Mouse (Mus musculus): ENCODE results near the gene Vps53.

Gene Vps53

DNA sequence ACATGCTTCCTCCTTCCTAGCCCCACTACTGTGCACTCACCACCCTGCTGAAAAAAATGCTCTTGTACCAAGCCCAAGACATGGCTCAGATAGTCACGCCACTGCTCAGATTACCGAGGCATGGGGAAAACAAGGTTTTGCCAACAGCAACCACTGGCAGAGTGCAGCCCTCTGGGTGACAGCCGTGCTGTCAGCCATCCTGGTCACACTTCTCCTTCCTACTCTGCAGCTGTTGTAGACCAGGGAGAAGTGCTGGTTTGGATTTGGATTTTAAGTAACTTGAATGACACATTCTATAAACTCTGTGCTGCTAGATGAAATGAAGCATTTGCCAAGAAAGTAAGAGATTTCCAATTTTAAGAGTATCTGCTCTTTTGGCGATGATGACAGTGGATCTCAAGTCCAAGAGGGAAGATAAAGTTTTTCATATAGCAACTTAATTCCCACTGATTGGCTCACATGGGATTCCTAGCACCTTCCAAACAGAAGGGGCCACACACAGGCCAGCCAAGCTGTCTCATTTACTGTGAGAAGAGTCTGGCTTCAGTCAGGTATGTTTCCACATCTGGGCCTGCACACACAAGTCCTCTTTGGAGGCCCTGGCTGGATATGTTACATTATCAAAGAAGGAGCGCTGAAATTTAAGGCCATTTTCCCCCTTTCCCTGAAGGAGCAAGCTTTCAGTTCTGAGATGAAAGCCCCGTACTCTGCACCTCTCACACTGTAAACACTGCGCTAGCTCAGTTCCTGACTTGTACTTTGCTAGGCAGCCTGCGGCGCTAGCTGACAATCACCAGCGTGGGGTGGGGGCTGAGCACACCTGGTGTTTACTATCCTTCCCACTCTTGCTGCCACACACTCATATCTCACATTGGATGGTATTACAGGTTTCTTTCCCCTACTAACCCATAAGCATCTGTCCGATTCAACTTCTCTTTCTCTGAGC, 72.6 kb downstream of the Vps53 start:
- DNase-seq (ENCODE audit: low spot score in 2 of 2): no peak

DNA sequence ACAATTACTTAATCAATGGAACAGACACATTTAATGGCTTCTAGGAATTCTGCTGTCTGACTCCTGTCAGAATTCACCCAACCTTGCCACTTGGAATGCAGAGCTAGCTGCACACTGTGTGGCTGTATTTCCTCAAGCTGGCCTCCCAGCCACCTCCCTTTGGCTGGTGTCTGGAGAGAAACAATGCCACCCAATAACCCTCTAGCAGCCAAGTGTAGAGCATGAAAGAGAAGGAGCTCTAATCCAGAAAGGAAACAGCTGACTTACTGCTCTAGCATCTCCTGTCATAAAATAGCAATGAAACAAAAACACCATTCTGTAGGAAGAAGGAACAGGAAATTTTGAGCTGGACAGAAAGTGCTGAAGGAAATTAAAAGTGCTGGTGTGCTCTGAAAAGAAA, 78.3 kb downstream of the Vps53 start:
- no peak for DNase-seq (ENCODE audit: low spot score in 2 of 2)

DNA sequence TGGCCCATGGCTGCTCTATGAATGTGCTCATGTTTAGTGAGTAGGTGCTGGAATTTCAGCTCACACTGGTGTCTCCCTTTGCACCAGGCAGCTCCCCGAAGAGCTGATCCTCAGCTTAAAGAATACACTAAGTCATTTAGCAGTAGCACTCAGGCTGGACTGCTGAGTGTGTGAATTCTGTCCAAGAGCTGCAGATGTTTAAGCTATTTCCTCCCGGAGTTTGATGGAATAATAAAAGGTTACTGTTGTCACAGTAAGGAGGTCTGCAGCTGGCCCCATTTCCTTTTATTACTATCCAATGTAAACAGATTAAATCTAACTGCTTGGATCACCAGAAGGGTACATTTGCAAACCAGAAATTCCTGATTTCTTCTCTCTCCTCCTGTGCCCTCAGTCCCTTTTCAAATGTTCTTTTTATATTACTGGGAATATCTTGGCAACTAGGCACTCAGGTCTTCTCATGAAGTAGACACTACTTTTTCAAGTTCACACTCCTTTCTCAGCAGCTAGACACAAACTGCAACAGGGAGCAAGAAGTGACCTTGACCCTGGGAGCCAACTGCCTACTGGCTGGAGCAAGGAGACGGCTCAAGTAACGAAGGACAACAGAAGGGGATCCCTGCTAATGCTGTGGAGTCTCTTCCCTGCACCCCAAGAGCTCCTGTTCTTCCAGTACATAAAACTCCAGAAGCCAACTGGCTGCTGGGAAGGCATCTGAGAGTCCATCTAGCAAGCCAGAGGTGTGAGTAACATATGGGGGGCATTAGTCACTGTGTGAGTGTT, 80.1 kb downstream of the Vps53 start:
- no peak for DNase-seq (ENCODE audit: low spot score in 2 of 2)

DNA sequence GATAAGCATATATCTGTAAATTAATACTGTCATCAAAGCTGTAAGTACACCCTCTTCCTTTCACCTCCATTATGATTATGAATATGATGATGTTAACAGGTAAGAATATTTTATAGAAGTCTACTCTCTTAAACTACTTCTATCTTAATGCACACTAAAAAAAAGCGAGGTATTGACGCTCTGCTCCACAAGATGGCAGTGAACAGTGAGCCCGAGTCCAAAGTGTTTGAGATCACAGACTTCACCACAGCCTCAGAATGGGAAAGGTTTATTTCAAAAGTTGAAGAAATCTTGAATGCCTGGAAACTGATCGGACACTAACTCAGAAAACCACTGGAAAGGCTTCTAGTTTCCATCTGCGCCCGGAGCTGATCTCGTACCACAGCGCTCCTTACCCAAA, 85.8 kb downstream of the Vps53 start:
- DNase-seq (ENCODE audit: low spot score in 2 of 2): no peak

DNA sequence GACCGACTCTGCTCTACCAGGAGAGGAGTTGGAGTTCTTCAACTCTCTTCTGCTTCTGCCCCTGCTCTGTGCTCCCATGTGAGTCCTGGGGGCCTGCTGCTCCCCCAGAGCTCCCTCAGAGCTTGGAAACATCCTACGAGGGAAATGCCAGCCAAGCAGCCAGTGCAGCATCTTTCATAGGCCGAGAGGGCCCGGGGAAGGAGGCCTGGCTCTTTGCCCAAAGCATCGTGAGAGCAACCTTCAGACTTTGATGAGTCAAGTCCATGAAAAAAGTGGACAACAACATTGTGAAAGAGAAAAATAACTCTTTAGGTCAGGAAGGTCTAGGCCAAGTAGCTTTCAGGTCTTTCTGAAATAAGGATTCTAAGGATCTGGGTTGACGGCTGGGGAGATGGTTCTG, 89.7 kb downstream of the Vps53 start:
- no peak for DNase-seq (ENCODE audit: low spot score in 2 of 2)

DNA sequence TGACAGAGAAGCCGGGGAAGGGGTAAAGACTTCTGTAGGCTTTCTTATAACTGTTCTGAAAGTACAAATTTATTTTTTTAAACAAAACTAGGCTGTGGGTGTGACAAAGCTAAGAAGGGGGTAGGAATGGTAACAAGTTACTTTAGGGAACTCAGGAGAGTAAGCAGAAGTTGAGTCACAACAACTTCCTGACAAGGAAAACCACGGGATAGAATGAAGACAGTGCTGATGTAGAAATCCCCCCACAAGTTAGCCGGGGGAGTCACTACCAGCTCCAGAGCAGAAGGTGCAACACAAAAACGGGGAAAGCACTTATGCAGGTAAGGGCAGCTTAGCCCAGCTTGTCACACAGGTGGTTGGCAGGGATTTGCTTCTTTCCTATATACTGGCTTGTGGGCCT, 90.9 kb downstream of the Vps53 start:
- DNase-seq (ENCODE audit: low spot score in 2 of 2): no peak

DNA sequence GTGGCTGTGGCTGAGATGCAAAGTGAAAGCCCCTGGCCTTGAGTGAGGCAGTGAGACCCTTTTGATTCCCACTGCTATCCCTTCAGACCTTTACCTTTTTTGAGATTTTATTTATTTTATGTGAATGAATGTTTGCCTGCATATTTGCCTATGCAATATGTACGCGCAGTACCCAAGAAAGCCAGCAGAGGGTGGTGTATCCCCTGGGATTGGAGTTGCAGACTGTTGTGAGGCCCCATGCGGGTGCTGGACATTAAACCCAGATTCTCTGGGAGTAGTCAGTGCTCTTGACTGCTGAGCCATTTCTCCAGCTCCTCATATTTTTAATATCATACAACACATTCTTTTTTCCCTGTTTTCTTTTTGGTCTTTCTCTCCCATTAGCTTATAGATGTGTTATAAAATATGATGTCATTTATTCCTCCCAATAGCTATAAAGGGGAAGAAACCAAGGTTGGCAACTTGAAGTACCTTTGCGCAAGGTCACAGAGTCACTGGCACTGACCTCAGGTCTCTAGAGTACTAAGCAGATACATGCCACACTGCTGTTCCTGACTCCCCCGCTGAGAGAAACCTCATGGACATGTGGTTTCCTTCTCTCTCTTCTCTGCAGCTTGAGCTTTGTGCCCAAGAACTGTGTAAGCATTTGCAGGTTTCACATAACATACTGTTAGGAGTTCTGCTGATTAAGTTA, 93.4 kb downstream of the Vps53 start:
- peak in 1 of 2 experiments; percentile 42 for DNase-seq (ENCODE audit: low spot score in 2 of 2)

DNA sequence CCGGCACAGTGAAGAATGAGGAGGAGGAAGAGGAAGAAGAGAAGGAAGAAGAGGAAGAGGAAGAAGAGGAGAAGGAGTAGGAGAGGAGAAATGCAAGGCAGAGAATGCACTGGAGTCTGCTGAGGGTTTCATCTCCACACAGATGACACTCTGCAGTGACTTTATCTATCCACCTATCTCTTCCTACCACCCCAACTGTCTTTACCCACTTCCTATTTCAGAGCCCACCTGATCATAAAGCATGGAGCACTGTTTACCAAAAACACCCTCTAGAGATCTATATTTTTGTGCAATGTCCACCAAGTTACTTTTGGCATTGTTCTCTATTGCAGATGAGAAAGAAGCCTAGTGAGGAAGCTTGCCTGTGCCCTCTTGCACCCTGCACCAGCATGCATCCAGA, 94.5 kb downstream of the Vps53 start:
- no peak for DNase-seq (ENCODE audit: low spot score in 2 of 2)

DNA sequence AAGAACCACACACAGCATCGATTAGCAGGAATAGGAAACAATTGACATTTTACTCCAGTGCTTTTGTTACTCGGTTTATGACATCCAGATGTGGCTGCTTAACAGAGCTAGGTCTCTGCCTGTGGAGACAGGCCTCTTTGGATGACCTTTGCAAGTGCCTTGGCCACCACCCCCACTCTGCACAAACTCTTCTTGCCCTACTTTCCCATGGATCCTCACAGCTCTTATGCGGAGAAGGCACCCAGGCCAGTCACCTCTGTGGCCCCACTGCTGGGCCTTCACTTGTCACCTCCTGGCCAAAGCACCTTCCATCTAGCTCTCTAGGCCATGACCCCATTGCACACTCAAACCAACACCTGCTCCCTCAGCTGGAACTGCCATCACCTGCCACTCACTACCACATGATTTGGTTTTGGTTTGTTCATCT, 95.5 kb downstream of the Vps53 start:
- DNase-seq (ENCODE audit: low spot score in 2 of 2): no peak

DNA sequence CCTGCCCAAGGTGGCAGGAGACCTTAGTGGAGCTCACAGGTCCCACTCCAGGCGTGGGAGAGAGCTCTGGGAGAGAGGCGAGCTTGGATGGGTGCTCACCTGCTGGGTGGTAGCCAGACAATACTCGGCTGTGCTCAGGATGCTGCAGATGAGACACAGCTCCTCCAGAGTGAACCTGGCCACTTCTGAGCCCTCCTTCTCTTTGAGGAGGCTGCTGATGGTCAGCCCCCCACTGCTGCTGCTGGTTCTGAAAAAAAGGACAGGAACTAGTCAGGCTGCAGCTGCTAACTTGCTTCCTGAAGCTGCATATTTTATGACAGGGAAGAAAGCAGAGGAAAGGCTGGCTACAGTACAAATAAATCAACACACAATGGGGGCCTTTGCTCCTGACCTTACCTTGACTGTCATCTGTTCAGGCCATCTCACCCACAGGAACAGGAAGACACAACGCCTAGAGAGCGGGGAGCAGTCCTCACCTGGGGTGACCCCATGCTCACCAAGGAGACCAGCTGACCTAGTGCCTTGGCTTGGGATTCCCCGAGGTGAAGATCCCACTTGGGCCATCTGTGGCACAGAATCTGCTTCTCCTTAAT, 98.3 kb downstream of the Vps53 start:
- no peak for DNase-seq (ENCODE audit: low spot score in 2 of 2)

DNA sequence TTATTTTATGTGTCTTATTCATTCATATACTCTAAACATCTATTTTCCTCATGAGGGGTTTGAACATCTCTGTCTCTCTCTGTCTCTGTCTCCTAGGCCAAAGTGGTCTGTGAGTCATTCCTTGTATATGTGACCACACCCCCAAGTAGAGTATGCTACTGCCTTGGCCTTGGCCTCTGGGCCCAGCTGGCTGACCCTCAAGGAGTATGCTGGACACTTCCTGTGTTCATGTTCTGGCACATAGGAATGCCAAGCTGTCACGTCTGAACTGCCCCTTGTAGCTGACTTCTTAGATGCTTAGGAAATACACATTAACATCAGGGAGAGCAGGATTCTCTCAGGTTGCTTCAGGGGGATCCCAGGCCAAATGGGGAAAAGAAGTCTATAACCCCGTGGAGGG, 99.2 kb downstream of the Vps53 start:
- no peak for DNase-seq (ENCODE audit: low spot score in 2 of 2)

DNA sequence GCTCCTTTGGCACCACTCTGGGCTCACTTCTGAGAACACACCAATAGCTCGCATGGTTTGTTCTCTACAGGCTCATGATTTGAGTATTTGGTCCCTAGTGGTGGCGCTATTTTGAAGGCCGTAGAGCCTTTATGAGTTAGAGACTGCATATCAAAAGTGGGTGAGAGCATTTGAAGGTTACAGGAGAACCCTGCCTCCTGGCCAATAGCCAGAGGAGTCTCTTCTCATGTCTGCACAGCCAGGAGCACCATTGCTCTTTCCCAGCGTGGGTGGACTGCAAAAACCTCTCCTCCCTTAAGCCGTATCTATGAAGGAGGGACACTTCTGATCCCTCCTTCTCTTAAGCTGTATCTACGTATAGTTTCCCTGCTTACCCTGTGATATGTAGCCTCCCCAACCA, 102.1 kb downstream of the Vps53 start:
- no peak for DNase-seq (ENCODE audit: low spot score in 2 of 2)

DNA sequence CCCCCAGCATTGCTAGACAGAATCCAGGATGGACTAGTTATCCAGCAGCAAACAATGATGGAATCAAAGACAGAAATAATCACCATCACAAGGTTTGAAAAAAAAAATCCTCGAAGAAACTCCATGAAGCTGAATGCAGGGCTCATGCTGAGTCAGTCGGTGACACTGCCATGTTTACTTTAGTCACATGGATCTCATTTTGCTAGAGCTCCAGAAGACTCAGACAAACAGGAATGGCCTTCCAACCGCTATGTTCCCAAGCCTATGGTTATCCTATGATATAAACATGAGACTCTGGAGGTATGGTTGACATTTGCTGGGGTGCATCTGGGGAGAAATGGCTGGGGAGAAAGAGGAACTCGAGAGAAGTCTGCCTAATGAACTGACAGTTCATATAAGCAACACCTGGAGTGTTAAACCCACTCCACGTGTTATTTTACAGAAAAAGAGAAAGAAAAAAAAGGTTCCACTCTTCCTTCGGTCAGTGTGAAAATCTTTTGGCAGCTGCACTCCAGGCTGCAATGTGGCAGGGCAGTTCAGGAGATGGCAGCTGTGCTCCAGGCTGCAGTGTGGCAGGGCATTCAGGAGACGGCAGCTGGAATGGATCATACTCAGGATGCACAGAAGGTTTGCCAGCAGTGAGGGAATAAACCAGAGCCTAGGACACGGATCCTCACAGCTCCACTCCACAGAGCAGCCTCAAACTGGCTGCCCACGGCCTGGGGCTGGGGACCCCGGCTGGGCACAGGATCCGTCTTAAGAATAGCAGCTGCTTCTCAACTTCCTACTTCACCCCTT, 105.0 kb downstream of the Vps53 start:
- no peak for DNase-seq (ENCODE audit: low spot score in 2 of 2)

DNA sequence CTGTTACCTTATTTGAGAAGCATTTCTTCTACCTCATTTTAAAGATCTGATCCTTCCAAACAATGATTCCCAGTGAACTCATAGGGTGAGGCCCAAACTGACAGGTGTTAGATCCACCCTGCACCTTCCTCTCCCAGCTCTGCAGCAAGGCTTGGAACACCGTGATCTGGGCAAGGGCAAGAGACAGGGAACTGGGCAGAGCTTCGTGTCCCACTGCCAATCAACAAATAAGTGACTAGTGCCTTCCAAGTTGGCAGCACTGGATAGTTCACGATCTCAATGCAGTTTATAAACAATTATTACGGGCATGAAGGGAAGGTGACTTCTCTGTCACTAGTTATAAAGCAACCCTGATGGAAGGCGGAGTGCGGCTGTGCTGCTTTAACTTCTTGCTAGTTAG, 109.6 kb downstream of the Vps53 start:
- no peak for DNase-seq (ENCODE audit: low spot score in 2 of 2)

DNA sequence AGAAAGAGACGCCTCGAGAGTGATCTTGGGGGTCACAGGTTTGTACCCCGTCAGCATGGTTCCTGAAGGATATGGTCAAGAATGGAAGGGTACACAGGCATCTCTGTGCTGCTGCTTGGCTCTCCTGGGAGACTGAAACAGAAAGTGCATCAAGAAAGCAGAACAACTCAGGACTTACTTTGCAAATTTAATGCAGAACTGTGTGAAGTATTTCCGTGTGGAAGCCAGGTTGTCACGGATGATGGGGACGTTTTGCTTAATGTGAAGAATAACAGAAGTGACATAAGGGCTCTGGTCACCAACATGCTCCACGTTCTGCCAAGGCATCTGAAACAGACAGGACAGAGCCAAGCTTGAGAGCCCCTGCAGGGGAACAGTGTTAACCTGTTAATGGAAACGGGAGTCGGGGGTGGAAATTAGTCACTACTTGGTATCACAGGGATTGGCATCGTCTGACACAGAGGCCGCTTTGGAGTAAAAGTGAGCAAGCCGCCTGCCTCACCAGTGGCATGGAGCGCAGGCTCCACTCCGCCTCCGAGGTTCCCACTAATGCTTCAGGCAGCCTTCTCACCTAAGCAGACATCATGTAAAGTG, 112.8 kb downstream of the Vps53 start:
- no peak for DNase-seq (ENCODE audit: low spot score in 2 of 2)

DNA sequence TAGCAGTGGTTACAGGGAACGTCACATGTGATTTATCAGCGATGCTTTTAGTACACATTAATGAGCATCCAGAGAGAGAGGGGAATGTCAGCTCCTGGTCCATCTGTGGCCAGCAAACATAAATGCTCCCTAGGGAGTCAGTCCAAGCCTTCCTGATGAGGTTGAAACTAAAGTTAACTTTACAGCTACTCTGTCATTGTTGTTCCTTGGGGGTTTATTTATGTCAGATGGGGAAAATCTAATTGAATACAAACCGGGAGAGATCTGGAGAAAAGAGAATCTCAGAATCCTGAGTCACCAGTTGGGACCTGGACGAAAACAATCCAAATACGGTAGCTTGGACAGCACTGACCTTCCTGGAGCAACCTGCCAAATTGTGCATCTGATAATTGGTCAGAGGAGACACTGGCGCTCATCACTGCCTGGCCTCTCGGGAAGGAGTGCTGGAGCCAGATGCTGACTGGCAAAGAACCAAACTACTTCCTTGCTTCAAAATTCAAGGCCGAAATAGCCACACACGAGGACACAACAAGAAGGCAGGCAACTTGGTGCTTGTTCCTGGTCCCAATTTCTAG, 113.8 kb downstream of the Vps53 start:
- peak in 1 of 2 experiments; percentile 23 for DNase-seq (ENCODE audit: low spot score in 2 of 2)

DNA sequence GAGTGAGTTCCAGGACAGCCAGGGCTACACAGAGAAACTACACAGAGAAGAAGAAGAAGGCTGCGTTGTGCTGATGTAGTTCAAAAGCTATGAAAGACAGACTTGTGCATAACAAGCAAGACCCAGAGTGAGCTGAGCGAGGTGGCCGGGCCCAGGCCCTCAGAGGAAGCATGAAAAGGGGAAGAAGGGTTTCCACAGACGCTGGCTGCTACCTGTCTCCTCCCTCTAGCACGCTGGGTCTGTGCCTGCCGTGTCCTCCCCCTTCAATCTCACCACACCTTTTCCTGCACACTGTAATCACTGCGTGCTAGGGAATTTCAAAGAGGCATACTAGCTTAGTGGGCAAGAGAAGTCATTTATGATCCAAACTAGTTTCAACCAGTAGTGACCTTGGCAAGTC, 115.0 kb downstream of the Vps53 start:
- DNase-seq (ENCODE audit: low spot score in 2 of 2): no peak

DNA sequence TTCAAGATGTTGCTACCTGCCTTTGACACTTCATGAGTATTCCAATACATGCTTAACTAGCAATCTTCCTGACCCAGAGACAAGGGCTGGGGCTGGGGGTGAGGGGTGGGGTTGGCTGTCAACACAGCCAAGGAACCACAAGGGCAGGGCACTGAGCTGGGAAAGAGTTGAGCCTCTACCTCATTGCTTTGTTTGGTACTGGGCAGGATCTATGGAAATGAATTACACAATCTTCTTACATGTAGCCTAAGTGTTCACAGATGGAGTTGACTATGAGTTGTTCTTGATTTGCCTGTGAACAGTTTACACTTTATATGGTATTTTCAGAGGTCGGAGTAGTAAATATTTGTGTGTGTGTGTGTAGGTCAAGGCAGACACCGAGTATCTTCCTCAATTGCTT, 118.5 kb downstream of the Vps53 start:
- DNase-seq (ENCODE audit: low spot score in 2 of 2): no peak

DNA sequence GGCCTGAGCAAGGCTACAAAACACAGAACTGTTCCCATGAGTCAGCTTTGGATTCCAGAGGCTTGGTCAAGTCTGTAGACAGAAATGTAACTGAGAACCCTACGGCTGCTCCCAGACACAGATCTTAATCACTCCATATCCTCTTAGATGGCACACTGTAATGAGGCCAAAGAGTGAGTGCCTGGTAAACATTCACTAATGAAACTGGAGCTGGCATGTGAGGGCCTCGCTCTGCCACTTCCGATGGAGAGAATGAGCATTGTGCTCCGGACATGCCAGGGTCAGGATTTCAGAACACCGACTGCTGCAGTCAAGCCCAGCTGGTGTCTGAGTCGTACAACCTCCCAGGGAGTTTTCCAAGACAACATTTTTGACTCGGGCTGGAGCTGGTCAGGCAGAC, 119.5 kb downstream of the Vps53 start:
- DNase-seq (ENCODE audit: low spot score in 2 of 2): peak; percentile 28 to 49

DNA sequence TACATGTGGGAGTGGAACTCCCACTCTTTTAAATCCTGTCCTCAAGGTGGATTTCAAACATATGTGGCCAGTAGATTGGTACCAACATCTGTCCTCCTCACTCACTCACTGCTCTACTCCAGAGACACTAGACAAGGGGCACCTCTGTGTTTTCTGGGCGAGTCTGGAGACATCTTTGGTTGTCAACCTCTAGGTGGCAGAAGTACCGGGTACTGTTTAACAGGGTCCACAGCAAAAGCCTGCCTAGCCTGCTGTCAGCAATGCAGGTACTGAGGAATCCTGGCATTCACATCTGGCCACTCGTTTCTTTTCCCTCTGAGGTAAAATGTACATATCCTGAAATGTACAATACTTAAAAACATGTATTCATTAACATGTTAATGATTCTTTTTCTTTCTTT, 123.0 kb downstream of the Vps53 start:
- no peak for DNase-seq (ENCODE audit: low spot score in 2 of 2)

Measured in urinary bladder, postnatal 36 days (tissue).